In genomic region chr2:180069770-180070480, GRCm38 (mm10) we compare ENCODE assay signal across 8 mouse cellular contexts. TPM values are rescaled to one million over a fixed set of nuclear protein-coding genes. Genes with fewer than 3 reads are reported as not detected.
DNase-seq lines count a peak whose midpoint lies in the region; ATAC-seq and TF ChIP-seq lines count a peak whose summit lies in the region.

No protein-coding gene starts in this region.

- 32% methylated on average over 20 of the region's 20 CpGs for WGBS in intestine, embryonic 15.5 days

- peak overlapping the region; percentile 98 for H3K4me3 ChIP-seq in layer of hippocampus, adult 2 months
- H3K4me3 ChIP-seq in embryonic fibroblast, embryonic 13.5 days (ENCODE audit: insufficient read depth, low read length): peak overlapping the region; percentile 84
- H3K4me3 ChIP-seq in intestine, embryonic 15.5 days (replicated peaks): peak overlapping the region; percentile 74
- peak overlapping the region; percentile 76 for H3K4me3 ChIP-seq in myocyte

- peak overlapping the region; percentile 80 for H3K4me2 ChIP-seq in intestine, embryonic 15.5 days (replicated peaks)
- H3K4me2 ChIP-seq in myocyte (ENCODE audit: low read depth): peak overlapping the region; percentile 86

- TF ChIP-seq POLR2A in embryonic fibroblast, embryonic 13.5 days (IDR thresholded peaks at IDR 0.05; ENCODE audit: low read depth, low read length): 0 out of 2 replicates have a peak, but pooled peaks have one; percentile 19
- TF ChIP-seq POLR2A in myocyte (IDR thresholded peaks at IDR 0.05; ENCODE audit: insufficient read length, low read depth): no peak

- H3K9me3 ChIP-seq in intestine, embryonic 15.5 days: no peaks in the 10 kb centered on the region

- peak overlapping the region; percentile 22 for H3ac ChIP-seq in myocyte (ENCODE audit: control insufficient read depth, insufficient read length)

- H3K27ac ChIP-seq in layer of hippocampus, adult 2 months: peak overlapping the region; percentile 93
- peak overlapping the region; percentile 56 for H3K27ac ChIP-seq in embryonic fibroblast, embryonic 13.5 days (ENCODE audit: insufficient read depth, low read length)
- H3K27ac ChIP-seq in intestine, embryonic 15.5 days: peak overlapping the region; percentile 79

- peak; percentile 34; the same call in 1 of the 2 replicates for ATAC-seq in intestine, embryonic 15.5 days
- ATAC-seq in activated CD4-positive, CD25-positive, alpha-beta regulatory T cell, adult 4 months: no peak

- no peaks in the 10 kb centered on the region for H3K79me2 ChIP-seq in myocyte (ENCODE audit: control insufficient read depth, insufficient read depth)

- TF ChIP-seq CTCF in layer of hippocampus, adult 2 months (conservative IDR thresholded peaks at IDR 0.05): no peak
- no peak for TF ChIP-seq CTCF in embryonic fibroblast, embryonic 13.5 days (IDR thresholded peaks at IDR 0.05; ENCODE audit: borderline replicate concordance, insufficient read depth, low read length)

- H3K4me1 ChIP-seq in embryonic fibroblast, embryonic 13.5 days (ENCODE audit: control insufficient read depth, insufficient read depth, low read length): peaks cover 9% of the 10 kb centered on the region
- peaks cover 9% of the 10 kb centered on the region for H3K4me1 ChIP-seq in intestine, embryonic 15.5 days (replicated peaks)

- H3K9ac ChIP-seq in intestine, embryonic 15.5 days: peak overlapping the region; percentile 62

- H3K36me3 ChIP-seq in intestine, embryonic 15.5 days: peaks cover 3% of the 10 kb centered on the region; the same call in 1 of the 2 replicates
- peaks cover 5% of the 10 kb centered on the region for H3K36me3 ChIP-seq in myocyte (ENCODE audit: control insufficient read depth, insufficient read depth)

- no peaks in the 10 kb centered on the region for H3K27me3 ChIP-seq in intestine, embryonic 15.5 days (replicated peaks)
- H3K27me3 ChIP-seq in myocyte (ENCODE audit: control insufficient read depth, insufficient read depth, insufficient read length): no peaks in the 10 kb centered on the region

- no peak for DNase-seq in layer of hippocampus, adult 2 months (ENCODE audit: low spot score in 2 of 2)
- no peak for DNase-seq in layer of hippocampus, postnatal 14 days (ENCODE audit: low spot score in 2 of 2)
- no peak for DNase-seq in urinary bladder, adult 2 months (ENCODE audit: low spot score)
- DNase-seq in embryo, embryonic 10.5 days (ENCODE audit: low spot score): no peak

TF ChIP-seq in myocyte, 11 proteins besides CTCF, POLR2A, EP300 and RAD21:
- TF ChIP-seq SRF (IDR thresholded peaks at IDR 0.05; ENCODE audit: control insufficient read depth, insufficient read length, low read depth) (no peak), TCF12 (IDR thresholded peaks at IDR 0.05; ENCODE audit: insufficient read depth, poor library complexity, severe bottlenecking) (no peak), CEBPB (IDR thresholded peaks at IDR 0.05; ENCODE audit: insufficient read depth, poor library complexity, severe bottlenecking) (no peak), REST (IDR thresholded peaks at IDR 0.05; ENCODE audit: insufficient read depth, insufficient read length) (no peak), TCF3 (IDR thresholded peaks at IDR 0.05; ENCODE audit: insufficient read length, low read depth) (no peak), MAX (IDR thresholded peaks at IDR 0.05; ENCODE audit: low read depth) (no peak), E2F4 (IDR thresholded peaks at IDR 0.05; ENCODE audit: insufficient read depth) (no peak)

RNA-seq across cellular contexts. Expression of gene Mtg2, which starts 0.5 kb away (rescaled TPM):
- total RNA-seq in layer of hippocampus, adult 2 months (2021): 10 to 100 TPM; 19.2 to 22.7 TPM
- 10 to 100 TPM; 15.7 to 16.3 TPM for total RNA-seq in layer of hippocampus, postnatal 14 days (2021)
- polyA plus RNA-seq in embryonic fibroblast, embryonic 13.5 days (2011; ENCODE audit: insufficient read length, low read depth, missing spikeins): 11.4 and 15.2 TPM in 2 replicates
- 24.9 and 28.2 TPM in 2 replicates for polyA plus RNA-seq in intestine, embryonic 15.5 days (2015; fragmentation: Nextera tagmentation; extraction: Ambion mirVana)
- 17.2 TPM for polyA plus RNA-seq in myocyte (2012; fragmentation: generic; extraction: Trizol)
- polyA plus RNA-seq in urinary bladder, adult 2 months (2012; rRNA removed): 25.0 and 33.0 TPM in 2 replicates
- 10 to 100 TPM; 27.0 to 39.1 TPM for polyA plus RNA-seq in activated CD4-positive, CD25-positive, alpha-beta regulatory T cell, adult 4 months (2017; shearing (Covaris generic))

RNA-seq across cellular contexts. Expression of gene Ss18l1, which starts 27.6 kb away (rescaled TPM):
- total RNA-seq in layer of hippocampus, adult 2 months (2021): 10 to 100 TPM; 43.2 to 44.9 TPM
- 10 to 100 TPM; 37.8 to 39.7 TPM for total RNA-seq in layer of hippocampus, postnatal 14 days (2021)
- 3.4 and 3.9 TPM in 2 replicates for polyA plus RNA-seq in embryonic fibroblast, embryonic 13.5 days (2011; ENCODE audit: insufficient read length, low read depth, missing spikeins)
- 3.7 and 4.2 TPM in 2 replicates for polyA plus RNA-seq in intestine, embryonic 15.5 days (2015; fragmentation: Nextera tagmentation; extraction: Ambion mirVana)
- 1.6 TPM for polyA plus RNA-seq in myocyte (2012; fragmentation: generic; extraction: Trizol)
- polyA plus RNA-seq in urinary bladder, adult 2 months (2012; rRNA removed): 5.2 and 6.0 TPM in 2 replicates
- under 1 TPM; 0.87 to 0.99 TPM for polyA plus RNA-seq in activated CD4-positive, CD25-positive, alpha-beta regulatory T cell, adult 4 months (2017; shearing (Covaris generic))

RNA-seq across cellular contexts. Expression of gene Psma7, which starts 27.7 kb away (rescaled TPM):
- 100 to 1,000 TPM; 166 to 176 TPM for total RNA-seq in layer of hippocampus, adult 2 months (2021)
- 100 to 1,000 TPM; 189 to 195 TPM for total RNA-seq in layer of hippocampus, postnatal 14 days (2021)
- polyA plus RNA-seq in embryonic fibroblast, embryonic 13.5 days (2011; ENCODE audit: insufficient read length, low read depth, missing spikeins): 163 and 173 TPM in 2 replicates
- 584 and 619 TPM in 2 replicates for polyA plus RNA-seq in intestine, embryonic 15.5 days (2015; fragmentation: Nextera tagmentation; extraction: Ambion mirVana)
- polyA plus RNA-seq in myocyte (2012; fragmentation: generic; extraction: Trizol): 395 TPM
- 198 and 224 TPM in 2 replicates for polyA plus RNA-seq in urinary bladder, adult 2 months (2012; rRNA removed)
- polyA plus RNA-seq in activated CD4-positive, CD25-positive, alpha-beta regulatory T cell, adult 4 months (2017; shearing (Covaris generic)): 100 to 1,000 TPM; 466 to 511 TPM

RNA-seq across cellular contexts. Expression of gene Hrh3, which starts 34.4 kb away (rescaled TPM):
- 10 to 100 TPM; 46.4 to 47.6 TPM for total RNA-seq in layer of hippocampus, adult 2 months (2021)
- 10 to 100 TPM; 24.8 to 33.6 TPM for total RNA-seq in layer of hippocampus, postnatal 14 days (2021)
- not detected in 2 replicates for polyA plus RNA-seq in embryonic fibroblast, embryonic 13.5 days (2011; ENCODE audit: insufficient read length, low read depth, missing spikeins)
- 0.08 TPM in 1 of 2 replicates, not detected in the other for polyA plus RNA-seq in intestine, embryonic 15.5 days (2015; fragmentation: Nextera tagmentation; extraction: Ambion mirVana)
- polyA plus RNA-seq in myocyte (2012; fragmentation: generic; extraction: Trizol): 0.16 TPM
- polyA plus RNA-seq in urinary bladder, adult 2 months (2012; rRNA removed): 2.9 and 3.2 TPM in 2 replicates
- not detected for polyA plus RNA-seq in activated CD4-positive, CD25-positive, alpha-beta regulatory T cell, adult 4 months (2017; shearing (Covaris generic))

RNA-seq across cellular contexts. Expression of gene Lsm14b, which starts 45.1 kb away (rescaled TPM):
- 100 to 1,000 TPM in 1 of 2 experiments, 10 to 100 TPM in 1; 93.9 to 100 TPM for total RNA-seq in layer of hippocampus, adult 2 months (2021)
- total RNA-seq in layer of hippocampus, postnatal 14 days (2021): 100 to 1,000 TPM; 110 to 112 TPM
- 54.7 and 63.3 TPM in 2 replicates for polyA plus RNA-seq in embryonic fibroblast, embryonic 13.5 days (2011; ENCODE audit: insufficient read length, low read depth, missing spikeins)
- 5.5 and 5.6 TPM in 2 replicates for polyA plus RNA-seq in intestine, embryonic 15.5 days (2015; fragmentation: Nextera tagmentation; extraction: Ambion mirVana)
- polyA plus RNA-seq in myocyte (2012; fragmentation: generic; extraction: Trizol): 48.8 TPM
- 48.7 and 51.4 TPM in 2 replicates for polyA plus RNA-seq in urinary bladder, adult 2 months (2012; rRNA removed)
- polyA plus RNA-seq in activated CD4-positive, CD25-positive, alpha-beta regulatory T cell, adult 4 months (2017; shearing (Covaris generic)): 1 to 10 TPM; 3.3 to 4.1 TPM
